Mouse (Mus musculus) hindbrain, embryonic 12.5 days (tissue): ENCODE results near the gene Srm. TPM values are rescaled to one million over a fixed set of nuclear protein-coding genes. Genes with fewer than 3 reads are reported as not detected.

ENCODE experiments used
- ATAC-seq: fragments of 200-750 bp; cut with Nextera tagmentation; 2 replicates; pipeline ENCODE4 v1.8.0; 2017; ENCODE audit warnings: moderate TSS enrichment; ENCODE audit not compliant: low FRiP score
- H3K27ac ChIP-seq: fragments of 300-500 bp; sonication (generic); 2 replicates; pipeline ENCODE4 v1.5.1; 2016; ENCODE audit warnings: mild to moderate bottlenecking
- H3K27me3 ChIP-seq: fragments of 300-500 bp; sonication (generic); 2 replicates; pipeline ENCODE4 v1.6.1; 2016; ENCODE audit warnings: mild to moderate bottlenecking
- H3K36me3 ChIP-seq: fragments of 300-500 bp; sonication (generic); 2 replicates; pipeline ENCODE4 v1.6.1; 2016; ENCODE audit warnings: mild to moderate bottlenecking
- H3K4me1 ChIP-seq: fragments of 300-500 bp; sonication (generic); 2 replicates; pipeline ENCODE4 v1.6.1; 2016
- H3K4me2 ChIP-seq: fragments of 300-500 bp; sonication (generic); replicated peaks from 2 replicates; pipeline ENCODE4 v1.6.1; 2016; ENCODE audit warnings: mild to moderate bottlenecking
- H3K4me3 ChIP-seq: fragments of 300-500 bp; sonication (generic); 2 replicates; pipeline ENCODE4 v1.5.1; 2016; ENCODE audit warnings: mild to moderate bottlenecking
- H3K9ac ChIP-seq: fragments of 300-500 bp; sonication (generic); 2 replicates; pipeline ENCODE4 v1.6.1; 2016; ENCODE audit warnings: mild to moderate bottlenecking, moderate library complexity
- H3K9me3 ChIP-seq: fragments of 300-500 bp; sonication (generic); replicated peaks from 2 replicates; pipeline ENCODE4 v1.6.1; 2016; ENCODE audit warnings: mild to moderate bottlenecking
- WGBS: fragments of 180-500 bp; shearing (Covaris S2); methylation state at CpG from one replicate; pipeline ENCODE4 v1.1.7; 2016; 5-methylcytosine and 5-hydroxymethylcytosine counted together
- polyA plus RNA-seq: library from polyadenylated mRNA; unstranded; fragments of >200 nt; fragmentation: Nextera tagmentation; extraction: Ambion mirVana; gene quantifications from 2 replicates; pipeline ENCODE4 v1.2.1, GENCODE M21; 2016

Gene Srm
- polyA plus RNA-seq, 1 experiment from 2014 or later = 143 TPM

DNA sequence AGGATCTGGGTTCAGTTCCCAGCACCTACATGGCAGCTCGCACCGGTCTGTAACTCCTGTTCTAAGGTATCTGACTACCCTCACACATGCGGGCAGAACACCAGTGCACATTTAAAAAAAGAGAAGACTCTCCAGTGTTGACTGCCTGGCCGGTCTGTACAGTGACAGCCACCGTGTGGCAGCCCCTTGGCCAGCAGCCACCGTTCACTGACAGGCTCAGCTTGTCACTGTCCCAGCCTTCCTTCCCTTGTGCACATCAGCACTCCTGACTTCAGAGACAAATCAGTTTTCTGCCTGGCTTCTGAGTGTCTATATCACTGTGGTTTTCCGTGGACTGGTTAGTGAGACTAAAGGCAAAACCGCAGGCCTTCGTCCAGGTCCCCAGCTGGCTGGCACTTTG, 2.5 kb upstream of the Srm start:
- H3K27me3 ChIP-seq = no peaks in the 10 kb centered on the region
- ATAC-seq = no peak
- no peak overlapping the region for H3K4me2 ChIP-seq
- H3K27ac ChIP-seq = no peak overlapping the region
- H3K4me1 ChIP-seq = peaks cover 17% of the 10 kb centered on the region
- peaks cover 5% of the 10 kb centered on the region for H3K36me3 ChIP-seq
- WGBS = 81% methylated on average over 9 of the region's 9 CpGs
- no peak overlapping the region for H3K9ac ChIP-seq
- H3K4me3 ChIP-seq = no peak overlapping the region
- H3K9me3 ChIP-seq = no peaks in the 10 kb centered on the region

DNA sequence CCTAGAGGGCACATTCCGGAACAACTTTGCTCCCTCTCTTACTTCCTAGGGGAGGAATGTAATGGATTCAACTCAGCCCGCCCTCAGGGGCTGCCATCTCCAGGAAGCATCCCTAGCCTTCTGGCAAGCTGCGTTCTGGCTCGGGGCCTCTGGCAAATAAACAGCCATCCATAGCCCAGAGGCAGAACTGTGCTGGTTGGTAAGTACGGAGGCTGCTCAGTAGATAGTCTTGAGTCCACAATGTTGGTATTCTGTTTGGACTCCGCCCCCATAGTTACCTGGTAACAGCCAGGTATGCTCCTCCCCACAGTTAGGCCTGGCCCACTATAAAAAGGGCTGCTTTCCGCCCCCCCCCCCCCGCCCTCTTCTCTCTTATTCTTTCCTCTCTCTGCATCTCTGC, 1.7 kb upstream of the Srm start:
- Histone ChIP-seq H3K4me2 (no peak overlapping the region), H3K27ac (no peak overlapping the region), H3K4me1 (peaks cover 17% of the 10 kb centered on the region), H3K27me3 (no peaks in the 10 kb centered on the region), H3K9ac (no peak overlapping the region), H3K36me3 (peaks cover 13% of the 10 kb centered on the region), H3K4me3 (no peak overlapping the region), H3K9me3 (no peaks in the 10 kb centered on the region)
- 67% methylated on average over 6 of the region's 8 CpGs for WGBS
- no peak for ATAC-seq

DNA sequence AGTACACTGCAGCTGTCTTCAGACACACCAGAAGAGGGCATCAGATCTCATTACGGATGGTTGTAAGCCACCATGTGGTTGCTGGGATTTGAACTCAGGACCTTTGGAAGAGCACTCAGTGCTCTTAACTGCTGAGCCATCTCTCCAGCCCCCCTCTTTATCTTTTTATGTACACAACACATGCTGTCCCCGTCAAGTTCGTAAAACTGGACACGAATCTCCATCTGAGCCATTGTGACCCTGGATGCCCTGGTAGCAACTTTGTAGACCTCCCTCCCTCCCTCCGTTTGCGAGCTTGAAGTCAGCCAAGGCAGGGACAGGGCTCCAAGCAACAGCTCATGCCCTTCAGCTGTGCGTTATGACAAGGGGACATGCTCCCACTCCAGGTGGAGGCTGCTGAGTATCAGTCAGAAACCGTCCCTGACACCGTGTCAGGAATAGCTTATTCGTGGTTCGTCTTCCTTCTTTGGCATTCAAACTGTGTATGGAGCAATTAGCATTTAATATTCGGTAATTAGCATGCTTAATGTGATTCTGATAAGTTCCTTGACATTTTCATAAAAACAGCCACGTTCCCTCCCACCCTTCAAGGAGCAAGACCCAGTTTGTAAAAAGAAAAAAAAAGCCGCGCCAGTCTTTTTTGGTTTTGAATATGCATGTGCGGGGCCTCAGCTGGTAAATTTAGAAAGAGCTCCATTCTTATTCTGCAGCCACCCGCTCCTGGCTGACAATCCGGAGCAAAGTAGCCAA, 707 bp upstream of the Srm start:
- H3K9ac ChIP-seq = peak overlapping the region; percentile 84; the same call in 1 of the 2 replicates
- peak overlapping the region; percentile 94 for H3K4me2 ChIP-seq
- H3K4me1 ChIP-seq = peaks cover 17% of the 10 kb centered on the region
- no peaks in the 10 kb centered on the region for H3K27me3 ChIP-seq
- peak overlapping the region; percentile 98 for H3K4me3 ChIP-seq
- H3K9me3 ChIP-seq = no peaks in the 10 kb centered on the region
- 6% methylated on average over 18 of the region's 18 CpGs for WGBS
- H3K27ac ChIP-seq = peak overlapping the region; percentile 82
- peak; percentile 9 for ATAC-seq
- H3K36me3 ChIP-seq = peaks cover 23% of the 10 kb centered on the region

DNA sequence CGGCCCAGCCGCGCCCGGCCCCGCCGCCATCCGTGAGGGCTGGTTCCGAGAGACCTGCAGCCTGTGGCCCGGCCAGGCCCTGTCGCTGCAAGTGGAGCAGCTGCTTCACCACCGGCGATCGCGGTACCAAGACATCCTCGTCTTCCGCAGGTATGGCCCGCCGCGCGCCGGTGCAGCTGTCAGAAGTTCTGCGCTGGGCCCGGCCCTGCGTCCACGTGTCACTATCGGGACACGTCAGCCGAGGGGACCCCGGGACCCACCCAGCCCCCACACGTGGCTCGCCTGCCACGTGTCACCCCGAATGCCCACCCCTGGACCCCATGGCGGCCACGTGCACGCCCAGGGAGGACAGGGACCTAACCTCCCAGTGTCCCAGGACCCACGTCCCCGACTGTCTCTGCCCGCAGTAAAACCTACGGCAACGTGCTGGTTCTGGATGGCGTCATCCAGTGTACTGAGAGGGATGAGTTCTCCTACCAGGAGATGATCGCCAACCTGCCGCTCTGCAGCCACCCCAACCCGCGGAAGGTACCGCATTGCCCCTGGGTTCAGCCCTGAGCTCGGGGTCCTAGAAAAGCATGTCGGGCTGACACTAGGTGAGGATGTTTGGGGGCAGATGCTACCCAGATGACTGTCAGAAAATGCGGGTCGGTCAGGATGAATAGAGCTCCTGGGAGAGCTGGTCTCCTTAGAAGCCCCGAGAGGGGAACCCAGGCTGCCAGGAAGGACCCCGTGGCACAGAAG, 506 bp downstream of the Srm start:
- ATAC-seq = no peak; the same call in 1 of the 2 replicates
- under 1% methylated on average over 53 of the region's 53 CpGs for WGBS
- H3K4me1 ChIP-seq = peaks cover 17% of the 10 kb centered on the region
- peak overlapping the region; percentile 31; the same call in 1 of the 2 replicates for H3K27ac ChIP-seq
- peaks cover 36% of the 10 kb centered on the region for H3K36me3 ChIP-seq
- H3K4me3 ChIP-seq = peak overlapping the region; percentile 98
- peak overlapping the region; percentile 84 for H3K9ac ChIP-seq
- H3K4me2 ChIP-seq = peak overlapping the region; percentile 94
- H3K27me3 ChIP-seq = no peaks in the 10 kb centered on the region
- H3K9me3 ChIP-seq = no peaks in the 10 kb centered on the region

DNA sequence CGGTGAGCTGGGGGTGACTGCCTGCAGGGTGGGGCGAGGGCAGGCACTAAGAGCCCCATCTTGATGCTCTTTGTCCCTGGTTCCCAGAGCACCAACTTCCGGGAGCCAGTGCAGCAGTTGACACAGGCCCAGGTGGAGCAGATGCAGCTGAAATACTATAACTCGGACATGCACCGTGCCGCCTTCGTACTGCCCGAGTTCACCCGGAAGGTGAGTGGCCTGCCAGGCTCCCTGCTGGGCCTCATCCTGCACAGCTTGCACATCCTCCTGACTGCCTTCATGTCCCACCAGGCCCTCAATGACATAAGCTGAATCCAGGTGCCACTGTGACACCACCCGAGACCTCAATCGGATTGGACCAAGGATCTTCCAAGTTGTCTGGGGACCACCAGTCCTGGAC, 2.7 kb downstream of the Srm start:
- ATAC-seq = no peak
- Histone ChIP-seq H3K4me2 (no peak overlapping the region), H3K27me3 (no peaks in the 10 kb centered on the region), H3K9me3 (no peaks in the 10 kb centered on the region), H3K27ac (no peak overlapping the region), H3K9ac (no peak overlapping the region), H3K4me3 (no peak overlapping the region), H3K4me1 (peaks cover 17% of the 10 kb centered on the region), H3K36me3 (peaks cover 52% of the 10 kb centered on the region)
- 97% methylated on average over 11 of the region's 11 CpGs for WGBS

DNA sequence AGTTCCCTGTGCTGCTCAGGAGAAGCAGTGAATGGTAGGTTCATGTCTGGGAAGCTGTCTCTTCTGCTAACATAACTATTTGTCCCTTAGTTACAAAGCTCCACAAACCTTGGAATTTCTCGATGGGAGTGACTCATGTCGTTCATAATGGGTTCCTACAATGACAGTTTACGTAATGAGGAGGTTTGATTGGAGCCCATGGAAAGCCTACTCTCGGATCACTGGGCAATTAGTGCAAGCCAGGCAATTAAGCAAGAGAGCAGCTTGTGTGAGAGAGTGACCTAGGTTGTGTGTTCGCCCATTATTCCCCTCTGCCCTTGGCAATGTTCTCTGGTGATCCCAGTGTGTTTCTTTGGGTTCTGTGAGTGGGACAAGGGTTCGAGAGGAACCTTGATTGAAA, 4.6 kb downstream of the Srm start:
- H3K27ac ChIP-seq = no peak overlapping the region
- ATAC-seq = no peak
- no peaks in the 10 kb centered on the region for H3K27me3 ChIP-seq
- peaks cover 13% of the 10 kb centered on the region for H3K4me1 ChIP-seq
- H3K36me3 ChIP-seq = peaks cover 52% of the 10 kb centered on the region
- H3K9me3 ChIP-seq = no peaks in the 10 kb centered on the region
- WGBS = 88% methylated on average over 6 of the region's 6 CpGs
- no peak overlapping the region for H3K4me2 ChIP-seq
- H3K4me3 ChIP-seq = no peak overlapping the region
- H3K9ac ChIP-seq = no peak overlapping the region

- Histone ChIP-seq H3K36me3 (peaks cover 52% of the 10 kb centered on the region), H3K4me3 (no peak overlapping the region), H3K9me3 (no peaks in the 10 kb centered on the region), H3K4me2 (no peak overlapping the region), H3K27me3 (no peaks in the 10 kb centered on the region), H3K9ac (no peak overlapping the region), H3K4me1 (peaks cover 13% of the 10 kb centered on the region), H3K27ac (no peak overlapping the region)
- 97% methylated on average over 3 of the region's 3 CpGs for WGBS
- no peak for ATAC-seq
Measured at GRCm38 (mm10) chr4:148596731-148597130, 5.4 kb downstream of the Srm start.

GRCm38 (mm10) chr4:148598826-148599225, 7.5 kb downstream of the Srm start:
- Histone ChIP-seq H3K4me1 (no peaks in the 10 kb centered on the region), H3K36me3 (peaks cover 46% of the 10 kb centered on the region)
- WGBS = 94% methylated on average over 12 of the region's 12 CpGs

DNA sequence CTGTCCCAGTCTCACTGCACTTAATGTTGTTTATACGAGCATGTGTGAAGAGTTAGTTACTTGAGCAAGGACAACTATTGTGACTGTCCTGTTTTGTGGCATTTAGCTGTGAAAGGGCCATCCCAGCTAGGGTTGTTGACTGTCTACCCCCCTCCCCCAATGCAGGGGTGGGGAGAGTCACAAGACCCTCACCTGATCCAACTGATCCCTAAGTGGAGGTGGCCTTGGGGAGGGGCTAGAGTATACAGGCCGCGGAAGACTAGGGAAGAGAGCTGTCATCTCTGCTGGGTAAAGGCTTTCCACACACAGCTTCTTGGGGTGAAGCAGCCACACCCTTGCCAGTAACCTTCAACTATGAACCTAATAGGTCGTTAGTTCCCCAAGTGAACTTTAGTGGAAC, 9.0 kb downstream of the Srm start:
- Histone ChIP-seq H3K27me3 (no peaks in the 10 kb centered on the region), H3K36me3 (peaks cover 31% of the 10 kb centered on the region), H3K27ac (no peak overlapping the region), H3K4me3 (no peak overlapping the region), H3K4me1 (no peaks in the 10 kb centered on the region), H3K9ac (no peak overlapping the region), H3K9me3 (no peaks in the 10 kb centered on the region), H3K4me2 (no peak overlapping the region)
- ATAC-seq = no peak
- WGBS = 85% methylated on average over 4 of the region's 4 CpGs

More at GRCm38 (mm10) chr4:148598826-148599225, 7.5 kb downstream of the Srm start:
- no peak overlapping the region for H3K9ac ChIP-seq
- no peak overlapping the region for H3K4me2 ChIP-seq
- no peaks in the 10 kb centered on the region for H3K27me3 ChIP-seq
- no peak overlapping the region for H3K4me3 ChIP-seq
- H3K9me3 ChIP-seq = no peaks in the 10 kb centered on the region
- ATAC-seq = no peak
- no peak overlapping the region for H3K27ac ChIP-seq

- H3K4me2 ChIP-seq = no peak overlapping the region
- no peak overlapping the region for H3K27ac ChIP-seq
- no peaks in the 10 kb centered on the region for H3K4me1 ChIP-seq
- H3K36me3 ChIP-seq = peaks cover 16% of the 10 kb centered on the region
- no peak for ATAC-seq
- WGBS = 86% methylated on average over 4 of the region's 4 CpGs
- no peaks in the 10 kb centered on the region for H3K27me3 ChIP-seq
- H3K9me3 ChIP-seq = no peaks in the 10 kb centered on the region
- H3K9ac ChIP-seq = no peak overlapping the region
- no peak overlapping the region for H3K4me3 ChIP-seq
Measured at GRCm38 (mm10) chr4:148601871-148602270, 10.6 kb downstream of the Srm start.

DNA sequence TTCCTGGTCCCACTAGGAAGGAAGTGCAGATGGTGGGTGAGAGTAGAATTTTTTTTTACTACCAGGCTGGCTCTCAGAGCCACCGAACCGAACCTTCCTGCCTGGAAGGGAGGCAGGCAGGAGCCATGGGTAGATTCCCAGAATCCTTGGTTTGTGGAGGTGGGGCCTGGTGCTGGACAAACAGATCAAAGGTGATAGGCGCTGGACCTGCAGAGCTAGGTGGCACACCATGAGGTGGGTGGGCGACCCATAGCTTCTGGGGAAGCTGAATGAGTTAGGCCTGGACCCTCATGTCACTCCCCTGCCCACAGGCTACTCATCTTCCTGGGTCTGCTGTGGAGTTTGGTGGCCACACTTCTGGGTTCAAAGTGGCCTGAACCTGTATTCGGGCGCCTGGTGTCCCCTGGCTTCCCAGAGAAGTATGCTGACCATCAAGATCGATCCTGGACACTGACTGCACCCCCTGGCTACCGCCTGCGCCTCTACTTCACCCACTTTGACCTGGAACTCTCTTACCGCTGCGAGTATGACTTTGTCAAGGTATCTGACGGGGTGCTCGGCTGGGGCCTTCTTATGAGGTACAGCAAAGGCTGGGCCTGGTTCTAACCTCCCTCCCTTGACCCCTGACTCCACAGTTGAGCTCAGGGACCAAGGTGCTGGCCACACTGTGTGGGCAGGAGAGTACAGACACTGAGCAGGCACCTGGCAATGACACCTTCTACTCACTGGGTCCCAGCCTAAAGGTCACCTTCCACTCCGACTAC, 11.2 kb downstream of the Srm start, which contains the start of gene Masp2:
TSS of gene Masp2 (plus strand) at position 198 of the 764 bp plus-strand sequence.
- no peaks in the 10 kb centered on the region for H3K9me3 ChIP-seq

More for the DNA sequence above, 11.2 kb downstream of the Srm start, which contains the start of gene Masp2:
- WGBS = 93% methylated on average over 14 of the region's 14 CpGs
- Histone ChIP-seq H3K36me3 (peaks cover 17% of the 10 kb centered on the region), H3K4me2 (no peak within 1 kb of the TSS), H3K27ac (no peak within 1 kb of the TSS), H3K4me3 (no peak within 1 kb of the TSS), H3K9ac (no peak within 1 kb of the TSS), H3K27me3 (no peaks in the 10 kb centered on the region), H3K4me1 (no peaks in the 10 kb centered on the region)
- no peak for ATAC-seq
